Mouse (Mus musculus): ENCODE data around the gene Arhgap42.

DNA sequence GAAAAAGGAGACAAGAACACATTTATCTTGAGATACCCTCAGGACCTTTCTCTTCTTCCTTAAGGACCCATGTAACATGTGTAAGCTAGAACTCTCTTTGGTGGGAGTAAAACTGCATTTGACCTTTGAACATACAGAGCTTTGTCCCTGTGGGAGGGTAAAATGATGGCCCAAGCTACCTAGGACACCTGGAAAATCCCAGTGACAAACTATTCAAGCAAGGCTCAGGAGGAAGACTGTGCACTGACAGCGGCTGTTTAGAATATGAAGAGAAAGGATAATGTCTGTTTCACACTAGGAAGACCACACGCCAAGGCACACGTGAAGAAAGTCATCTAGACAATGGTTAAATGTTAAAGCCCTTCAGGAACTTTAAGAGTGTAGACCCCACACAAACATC, 211.0 kb downstream of the Arhgap42 start:
- no peak for TF ChIP-seq POLR2A (IDR thresholded peaks at IDR 0.05; ENCODE audit: control insufficient read depth, low read depth, low read length)
- no peak for TF ChIP-seq CTCF (IDR thresholded peaks at IDR 0.05; ENCODE audit: control insufficient read depth, insufficient read depth, insufficient replicate concordance, low read depth, low read length)

Data from testis, adult 2 months (tissue).